Mouse (Mus musculus) cerebellum, postnatal 25 days (tissue): Measurements from ENCODE around the gene Ppp1r9a.

Experiments
- DNase-seq, 2 experiments: peaks; one replicate each; pipeline ENCODE4 v3.0.0; 2021; ENCODE audit warnings: mixed read lengths in 2 of 2

The Ppp1r9a gene

GRCm38 (mm10) chr6:4962197-4962596, 59.5 kb downstream of the Ppp1r9a start:
- no peak for DNase-seq

- DNase-seq = no peak
Measured at GRCm38 (mm10) chr6:4963049-4963448, 60.3 kb downstream of the Ppp1r9a start.

- no peak for DNase-seq
Measured at GRCm38 (mm10) chr6:4967236-4967635, 64.5 kb downstream of the Ppp1r9a start.

GRCm38 (mm10) chr6:4971229-4971628, 68.5 kb downstream of the Ppp1r9a start:
- DNase-seq = peak in 1 of 2 experiments; percentile 50

- DNase-seq = peak; percentile 23 to 46
Measured at GRCm38 (mm10) chr6:4972808-4973207, 70.1 kb downstream of the Ppp1r9a start.

- no peak for DNase-seq
Measured at GRCm38 (mm10) chr6:4973337-4973736, 70.6 kb downstream of the Ppp1r9a start.

- DNase-seq = no peak
Measured at GRCm38 (mm10) chr6:4977515-4977914, 74.8 kb downstream of the Ppp1r9a start.

GRCm38 (mm10) chr6:4978249-4978648, 75.5 kb downstream of the Ppp1r9a start:
- DNase-seq = no peak

- no peak for DNase-seq
Measured at GRCm38 (mm10) chr6:4978897-4979296, 76.2 kb downstream of the Ppp1r9a start.

- no peak for DNase-seq
Measured at GRCm38 (mm10) chr6:4980113-4980512, 77.4 kb downstream of the Ppp1r9a start.

GRCm38 (mm10) chr6:4982686-4983162, 80.0 kb downstream of the Ppp1r9a start:
- no peak for DNase-seq

- peak in 1 of 2 experiments; percentile 28 for DNase-seq
Measured at GRCm38 (mm10) chr6:4985668-4986067, 83.0 kb downstream of the Ppp1r9a start.

- DNase-seq = no peak
Measured at GRCm38 (mm10) chr6:4987084-4987483, 84.4 kb downstream of the Ppp1r9a start.

GRCm38 (mm10) chr6:4988688-4989087, 86.0 kb downstream of the Ppp1r9a start:
- no peak for DNase-seq

GRCm38 (mm10) chr6:4992308-4992707, 89.6 kb downstream of the Ppp1r9a start:
- peak in 1 of 2 experiments; percentile 32 for DNase-seq

GRCm38 (mm10) chr6:4993600-4994160, 91.0 kb downstream of the Ppp1r9a start:
- no peak for DNase-seq

- DNase-seq = no peak
Measured at GRCm38 (mm10) chr6:4994161-4994919, 91.6 kb downstream of the Ppp1r9a start.

- no peak for DNase-seq
Measured at GRCm38 (mm10) chr6:4997599-4997998, 94.9 kb downstream of the Ppp1r9a start.

- no peak for DNase-seq
Measured at GRCm38 (mm10) chr6:4998929-4999328, 96.2 kb downstream of the Ppp1r9a start.

- DNase-seq = no peak
Measured at GRCm38 (mm10) chr6:5000788-5001187, 98.1 kb downstream of the Ppp1r9a start.

GRCm38 (mm10) chr6:5005491-5006275, 103.0 kb downstream of the Ppp1r9a start:
- DNase-seq = peak; percentile 82 to 89

GRCm38 (mm10) chr6:5006283-5006946, 103.7 kb downstream of the Ppp1r9a start:
- no peak for DNase-seq

- no peak for DNase-seq
Measured at GRCm38 (mm10) chr6:5008166-5008565, 105.4 kb downstream of the Ppp1r9a start.
